Mouse (Mus musculus) testis, adult 2 months (tissue): Measurements from ENCODE around the gene Tmem222.

ENCODE experiments used
- CTCF ChIP-seq: fragments of 200-500 bp; IDR thresholded peaks from 2 replicates; pipeline ENCODE4 v1.5.1; 2012; ENCODE audit warnings: low read depth, mild to moderate bottlenecking, inconsistent platforms, low read length, moderate library complexity; ENCODE audit not compliant: control insufficient read depth, insufficient read depth, insufficient replicate concordance
- POLR2A ChIP-seq: fragments of 200-500 bp; IDR thresholded peaks from 2 replicates; pipeline ENCODE4 v1.6.1; 2012; ENCODE audit warnings: low read depth, mild to moderate bottlenecking, inconsistent platforms, low read length, moderate library complexity; ENCODE audit not compliant: control insufficient read depth

DNA sequence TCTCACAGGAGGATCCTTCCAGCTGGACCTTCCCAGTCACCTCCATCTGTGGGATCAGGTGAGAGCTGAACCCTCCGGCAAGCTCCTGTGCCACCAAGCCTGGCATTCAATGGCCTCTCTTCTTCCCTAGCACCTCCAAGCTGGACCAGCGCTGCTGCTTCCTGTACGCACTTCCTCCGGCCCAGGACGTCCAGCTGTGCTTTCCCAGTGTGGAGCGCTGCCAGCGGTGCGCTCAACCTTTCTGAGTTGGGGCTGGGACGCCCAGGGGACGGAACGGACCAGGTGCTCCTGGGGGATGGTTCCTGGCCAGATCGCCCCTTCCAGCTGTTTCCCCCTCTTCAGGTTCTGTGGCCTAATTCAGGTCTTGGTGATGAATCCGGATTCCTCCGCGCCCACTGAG, 30.5 kb downstream of the Tmem222 start:
- TF ChIP-seq CTCF (no peak), POLR2A (no peak)
